ENCODE assay signal across 26 mouse cellular contexts in genomic region chr2:155527367-155527766, GRCm38 (mm10). TPM values are rescaled to one million over a fixed set of nuclear protein-coding genes. Genes with fewer than 3 reads are reported as not detected.
DNase-seq lines count a peak whose midpoint lies in the region; ATAC-seq and TF ChIP-seq lines count a peak whose summit lies in the region.
"Had no signal": no experiment of that assay in that cellular context is flagged by ENCODE, and none has a peak within 500 bp of the region (broad histone marks: within the 10 kb centered on the region; RNA-seq: fewer than 3 reads in every experiment).

No protein-coding gene starts in this region.

- ATAC-seq in G1E (ENCODE audit: extremely low read depth, insufficient number of reproducible peaks, low FRiP score, poor library complexity, severe bottlenecking), result peak; percentile 72
- peak; percentile 54 for ATAC-seq in megakaryocyte progenitor cell, adult 5-6 weeks (replicated peaks; ENCODE audit: poor library complexity)
- ATAC-seq in granulocyte monocyte progenitor cell, adult 5-6 weeks (replicated peaks; ENCODE audit: poor library complexity, severe bottlenecking), result no peak
- ATAC-seq: forebrain, embryonic 14.5 days; forebrain, postnatal 0 days had no signal

- intact Hi-C loops in heart, postnatal 36 days (cut with DNase I), result no loop called here

- TF ChIP-seq CTCF in G1E (IDR thresholded peaks at IDR 0.05; ENCODE audit: low read depth, low read length), result no peak

- no peaks in the 10 kb centered on the region for H3K27me3 ChIP-seq in G1E (ENCODE audit: insufficient read depth, low read length)
- H3K27me3 ChIP-seq: embryonic facial prominence, embryonic 12.5 days; embryonic facial prominence, embryonic 15.5 days; heart, embryonic 12.5 days; heart, embryonic 15.5 days; hindbrain, embryonic 12.5 days; hindbrain, embryonic 15.5 days had no signal

- H3K4me3 ChIP-seq in G1E (ENCODE audit: low read depth, low read length), result no peak overlapping the region
- H3K4me3 ChIP-seq: embryonic facial prominence, embryonic 12.5 days; embryonic facial prominence, embryonic 15.5 days; gastrocnemius, adult 2 months; heart, embryonic 12.5 days; heart, embryonic 15.5 days; hindbrain, embryonic 12.5 days; hindbrain, embryonic 15.5 days had no signal

- peak; percentile 78 for DNase-seq in 416B (ENCODE audit: low read depth)
- no peak for DNase-seq in G1E (ENCODE audit: low spot score)
- peak; percentile 53 for DNase-seq in c-Kit-positive CD71-positive TER-119-positive erythroid progenitor cells, embryonic 14.5 days (ENCODE audit: low spot score)
- no peak for DNase-seq in heart, postnatal 36 days
- no peak for DNase-seq in retina, postnatal 1 day
- DNase-seq: adrenal gland, adult 2 months; adrenal gland, postnatal 14 days; cerebellum, adult 18-20 months; cerebellum, adult 9-11 months; cerebellum, postnatal 25 days; forebrain, postnatal 0 days; gastrocnemius, adult 2 months; gastrocnemius, postnatal 14 days; heart, adult 18-20 months; heart, postnatal 14 days had no signal

- H3K4me1 ChIP-seq in G1E (ENCODE audit: insufficient read depth, low read depth, low read length), result peaks cover 52% of the 10 kb centered on the region
- H3K4me1 ChIP-seq: embryonic facial prominence, embryonic 15.5 days; heart, embryonic 12.5 days; heart, embryonic 15.5 days; hindbrain, embryonic 12.5 days; hindbrain, embryonic 15.5 days had no signal

- peaks cover 23% of the 10 kb centered on the region for H3K36me3 ChIP-seq in G1E (replicated peaks)
- H3K36me3 ChIP-seq: embryonic facial prominence, embryonic 12.5 days; embryonic facial prominence, embryonic 15.5 days; heart, embryonic 12.5 days; heart, embryonic 15.5 days; hindbrain, embryonic 12.5 days had no signal

- no peaks in the 10 kb centered on the region for H3K9me3 ChIP-seq in G1E (replicated peaks)
- H3K9me3 ChIP-seq: embryonic facial prominence, embryonic 12.5 days; embryonic facial prominence, embryonic 15.5 days; heart, embryonic 12.5 days; heart, embryonic 15.5 days; hindbrain, embryonic 12.5 days; hindbrain, embryonic 15.5 days had no signal

RNA-seq across cellular contexts. Expression of gene Ggt7, which starts 9.3 kb away (rescaled TPM):
- total RNA-seq in G1E (2014; fragmentation: Nextera tagmentation) (not detected in 2 replicates), G1E (2017) (not detected in 2 replicates)
- not detected in 2 replicates for polyA plus RNA-seq in G1E (2012)
- not detected in 2 replicates for total RNA-seq in megakaryocyte progenitor cell, adult 5-6 weeks (2015)
- total RNA-seq in megakaryocyte progenitor cell, adult 5-6 weeks (2017), result not detected in 2 replicates
- total RNA-seq in heart, postnatal 36 days (2021), result 1 to 10 TPM in 1 of 2 experiments, under 1 TPM in 1; 0.49 to 1.6 TPM
- total RNA-seq in granulocyte monocyte progenitor cell, adult 5-6 weeks (2014; fragmentation: Nextera tagmentation), result not detected in 2 replicates
- not detected in 2 replicates for total RNA-seq in granulocyte monocyte progenitor cell, adult 5-6 weeks (2017)
- total RNA-seq: common myeloid progenitor, adult 5-6 weeks; hematopoietic stem cell, adult 5-6 weeks had no signal

RNA-seq across cellular contexts. Expression of gene Acss2, which starts 9.6 kb away (rescaled TPM):
- 56.9 and 66.9 TPM in 2 replicates for total RNA-seq in G1E (2014; fragmentation: Nextera tagmentation)
- total RNA-seq in G1E (2017), result 69.8 and 78.6 TPM in 2 replicates
- 32.9 and 42.0 TPM in 2 replicates for polyA plus RNA-seq in G1E (2012)
- total RNA-seq in megakaryocyte progenitor cell, adult 5-6 weeks (2015), result 3.6 and 8.0 TPM in 2 replicates
- 3.0 and 6.5 TPM in 2 replicates for total RNA-seq in megakaryocyte progenitor cell, adult 5-6 weeks (2017)
- 10 to 100 TPM; 36.3 to 41.6 TPM for total RNA-seq in heart, postnatal 36 days (2021)
- 4.1 and 5.6 TPM in 2 replicates for total RNA-seq in granulocyte monocyte progenitor cell, adult 5-6 weeks (2014; fragmentation: Nextera tagmentation)
- 3.6 and 4.4 TPM in 2 replicates for total RNA-seq in granulocyte monocyte progenitor cell, adult 5-6 weeks (2017)

RNA-seq across cellular contexts. Expression of gene Ncoa6, which starts 53.7 kb away (rescaled TPM):
- total RNA-seq in G1E (2014; fragmentation: Nextera tagmentation), result 89.8 and 99.2 TPM in 2 replicates
- total RNA-seq in G1E (2017), result 15.0 and 15.7 TPM in 2 replicates
- 47.3 and 48.8 TPM in 2 replicates for polyA plus RNA-seq in G1E (2012)
- total RNA-seq in megakaryocyte progenitor cell, adult 5-6 weeks (2015), result 58.3 and 61.2 TPM in 2 replicates
- 12.4 and 15.4 TPM in 2 replicates for total RNA-seq in megakaryocyte progenitor cell, adult 5-6 weeks (2017)
- 10 to 100 TPM; 25.1 to 26.5 TPM for total RNA-seq in heart, postnatal 36 days (2021)
- total RNA-seq in granulocyte monocyte progenitor cell, adult 5-6 weeks (2014; fragmentation: Nextera tagmentation), result 59.4 and 61.0 TPM in 2 replicates
- total RNA-seq in granulocyte monocyte progenitor cell, adult 5-6 weeks (2017), result 14.2 and 15.8 TPM in 2 replicates

Comparison
In these comparisons a context has a peak if more than half of its experiments do, and no peak if none do; other contexts are left out.
1. DNase-seq: peak in 416B (single experiment) and c-Kit-positive CD71-positive TER-119-positive erythroid progenitor cells, embryonic 14.5 days (single experiment); none in G1E (single experiment), heart, postnatal 36 days (0 of 2) and retina, postnatal 1 day (single experiment).
2. RNA of gene Acss2, which starts 9.6 kb away (total RNA-seq): 56.9 to 78.6 TPM in G1E and 36.3 to 41.6 TPM in heart, postnatal 36 days; 3.0 to 8.0 TPM in megakaryocyte progenitor cell, adult 5-6 weeks and 3.6 to 5.6 TPM in granulocyte monocyte progenitor cell, adult 5-6 weeks; every median in the first group is over 4 times any median in the second.